Comparison of ENCODE assay signal across 8 mouse cellular contexts in the genomic region with DNA sequence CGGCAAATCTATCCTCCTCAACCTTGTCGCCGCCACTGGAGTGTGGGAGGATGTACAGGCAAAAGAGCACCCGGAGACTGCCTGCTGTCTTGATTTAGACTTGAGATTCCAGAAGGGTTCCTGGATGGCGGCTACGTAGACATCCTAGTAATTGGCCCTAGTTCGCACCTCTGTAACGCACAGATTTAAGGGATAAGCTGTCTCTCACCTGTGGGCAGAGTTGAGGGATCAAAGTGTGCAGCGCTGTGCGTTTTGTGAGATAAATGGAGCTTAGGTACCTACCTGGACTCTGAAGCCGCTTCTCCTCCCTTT. TPM values are rescaled to one million over a fixed set of nuclear protein-coding genes. Genes with fewer than 3 reads are reported as not detected.
DNase-seq lines count a peak whose midpoint lies in the region; ATAC-seq and TF ChIP-seq lines count a peak whose summit lies in the region.

No protein-coding gene starts in this region.

- no peak for ATAC-seq in limb, embryonic 14.5 days (ENCODE audit: low FRiP score, low read depth)
- no peak for ATAC-seq in stomach, embryonic 15.5 days (ENCODE audit: insufficient read depth, low FRiP score, low read depth)

- no peaks in the 10 kb centered on the region for H3K36me3 ChIP-seq in testis, adult 2 months (ENCODE audit: control insufficient read depth, insufficient read depth, low read length)
- no peaks in the 10 kb centered on the region for H3K36me3 ChIP-seq in limb, embryonic 14.5 days (ENCODE audit: control insufficient read depth, insufficient read depth, low read length)
- H3K36me3 ChIP-seq in stomach, embryonic 15.5 days: no peaks in the 10 kb centered on the region

- TF ChIP-seq CTCF in gastrocnemius, adult 2 months (IDR thresholded peaks at IDR 0.05): no peak
- no peak for TF ChIP-seq CTCF in testis, adult 2 months (IDR thresholded peaks at IDR 0.05; ENCODE audit: control insufficient read depth, insufficient read depth, insufficient replicate concordance, low read depth, low read length)

- 2% methylated on average over 11 of the region's 11 CpGs for WGBS in limb, embryonic 14.5 days
- 7% methylated on average over 11 of the region's 11 CpGs for WGBS in stomach, embryonic 15.5 days

- peak overlapping the region; percentile 75; the same call in 1 of the 2 replicates for H3K27ac ChIP-seq in gastrocnemius, adult 2 months
- no peak overlapping the region for H3K27ac ChIP-seq in testis, adult 2 months (ENCODE audit: control insufficient read depth, insufficient read depth, low read depth, low read length)
- H3K27ac ChIP-seq in limb, embryonic 14.5 days (replicated peaks; ENCODE audit: low read depth, low read length): no peak overlapping the region
- peak overlapping the region; percentile 74; the same call in 1 of the 2 replicates for H3K27ac ChIP-seq in stomach, embryonic 15.5 days

- DNase-seq in gastrocnemius, adult 2 months: no peak
- DNase-seq in gastrocnemius, postnatal 14 days: no peak
- DNase-seq in testis, postnatal 14 days (ENCODE audit: low spot score): no peak
- no peak for DNase-seq in limb, embryonic 14.5 days (ENCODE audit: low spot score)
- no peak for DNase-seq in frontal cortex, postnatal 36 days (ENCODE audit: low spot score in 2 of 2)
- DNase-seq in ovary, postnatal 14 days (ENCODE audit: low spot score): no peak

- peak overlapping the region; percentile 67 for H3K9ac ChIP-seq in limb, embryonic 14.5 days (ENCODE audit: low read depth, low read length, severe bottlenecking)
- H3K9ac ChIP-seq in stomach, embryonic 15.5 days: 0 out of 2 replicates have a peak overlapping the region, but pooled peaks have one; percentile 77

- peak overlapping the region; percentile 82 for H3K4me3 ChIP-seq in gastrocnemius, adult 2 months
- peak overlapping the region; percentile 86 for H3K4me3 ChIP-seq in testis, adult 2 months (ENCODE audit: control insufficient read depth, low read depth, low read length)
- H3K4me3 ChIP-seq in limb, embryonic 14.5 days (replicated peaks; ENCODE audit: low read length): peak overlapping the region; percentile 60
- peak overlapping the region; percentile 57 for H3K4me3 ChIP-seq in stomach, embryonic 15.5 days (replicated peaks)

- TF ChIP-seq POLR2A in testis, adult 2 months (IDR thresholded peaks at IDR 0.05; ENCODE audit: control insufficient read depth, low read depth, low read length): no peak; the same call in 1 of the 2 replicates
- no peak for TF ChIP-seq POLR2A in limb, embryonic 14.5 days (IDR thresholded peaks at IDR 0.05; ENCODE audit: borderline replicate concordance, extremely low read depth, insufficient read depth, insufficient read length)

- H3K4me1 ChIP-seq in testis, adult 2 months (ENCODE audit: control insufficient read depth, insufficient read depth, low read length): peaks cover 21% of the 10 kb centered on the region
- no peaks in the 10 kb centered on the region; the same call in none of the 2 replicates for H3K4me1 ChIP-seq in limb, embryonic 14.5 days (ENCODE audit: control insufficient read depth, insufficient read depth, low read length)
- H3K4me1 ChIP-seq in stomach, embryonic 15.5 days: peaks cover 27% of the 10 kb centered on the region

- no peaks in the 10 kb centered on the region for H3K27me3 ChIP-seq in testis, adult 2 months (ENCODE audit: control insufficient read depth, insufficient read depth, low read length)
- peaks cover 61% of the 10 kb centered on the region for H3K27me3 ChIP-seq in limb, embryonic 14.5 days (ENCODE audit: control insufficient read depth, insufficient read depth, low read length)
- H3K27me3 ChIP-seq in stomach, embryonic 15.5 days (replicated peaks): peaks cover 51% of the 10 kb centered on the region

- intact Hi-C loops in gastrocnemius, adult 2 months (cut with DNase I): loop anchor here (5.0 kb wide), 1 partner anchor 44 kb away; a partner anchor contains a TSS
- intact Hi-C loops in gastrocnemius, postnatal 14 days (cut with DNase I; ENCODE audit: low total_unique reads): loop anchor here (2.0 kb wide), 1 partner anchor 36 kb away; no protein-coding TSS in a partner anchor

- no peaks in the 10 kb centered on the region for H3K9me3 ChIP-seq in limb, embryonic 14.5 days (ENCODE audit: control insufficient read depth, low read length)
- H3K9me3 ChIP-seq in stomach, embryonic 15.5 days: no peaks in the 10 kb centered on the region

- H3K4me2 ChIP-seq in limb, embryonic 14.5 days (replicated peaks; ENCODE audit: low read depth, low read length, severe bottlenecking): peak overlapping the region; percentile 99
- peak overlapping the region; percentile 100 for H3K4me2 ChIP-seq in stomach, embryonic 15.5 days

RNA-seq across cellular contexts. Expression of a gene that starts 1.3 kb away (rescaled TPM):
- total RNA-seq in gastrocnemius, adult 2 months (2021): under 1 TPM; 0.66 to 0.89 TPM
- total RNA-seq in gastrocnemius, postnatal 14 days (2021): 1 to 10 TPM; 1.5 to 1.9 TPM
- polyA plus RNA-seq in testis, adult 2 months (2012; rRNA removed): 21.7 and 27.0 TPM in 2 replicates
- polyA plus RNA-seq in limb, embryonic 14.5 days (2012; rRNA removed): 12.1 and 15.0 TPM in 2 replicates
- polyA plus RNA-seq in limb, embryonic 14.5 days (2014; fragmentation: Nextera tagmentation; extraction: Ambion mirVana): 10.8 and 11.8 TPM in 2 replicates
- polyA plus RNA-seq in stomach, embryonic 15.5 days (2015; fragmentation: Nextera tagmentation; extraction: Ambion mirVana): 29.4 and 31.4 TPM in 2 replicates

RNA-seq across cellular contexts. Expression of a gene that starts 14.1 kb away (rescaled TPM):
- 1 to 10 TPM; 4.1 to 5.4 TPM for total RNA-seq in gastrocnemius, adult 2 months (2021)
- 1 to 10 TPM; 3.7 to 7.6 TPM for total RNA-seq in gastrocnemius, postnatal 14 days (2021)
- polyA plus RNA-seq in testis, adult 2 months (2012; rRNA removed): 11.5 and 11.9 TPM in 2 replicates
- polyA plus RNA-seq in limb, embryonic 14.5 days (2012; rRNA removed): 2.9 and 3.7 TPM in 2 replicates
- 0.81 and 1.2 TPM in 2 replicates for polyA plus RNA-seq in limb, embryonic 14.5 days (2014; fragmentation: Nextera tagmentation; extraction: Ambion mirVana)
- polyA plus RNA-seq in stomach, embryonic 15.5 days (2015; fragmentation: Nextera tagmentation; extraction: Ambion mirVana): 1.1 and 1.3 TPM in 2 replicates

RNA-seq across cellular contexts. Expression of a gene that starts 23.5 kb away (rescaled TPM):
- total RNA-seq in gastrocnemius, adult 2 months (2021): 1 to 10 TPM; 8.5 to 8.8 TPM
- total RNA-seq in gastrocnemius, postnatal 14 days (2021): 10 to 100 TPM; 13.9 to 14.4 TPM
- polyA plus RNA-seq in testis, adult 2 months (2012; rRNA removed): 18.6 and 19.8 TPM in 2 replicates
- 228 and 246 TPM in 2 replicates for polyA plus RNA-seq in limb, embryonic 14.5 days (2012; rRNA removed)
- 86.8 and 113 TPM in 2 replicates for polyA plus RNA-seq in limb, embryonic 14.5 days (2014; fragmentation: Nextera tagmentation; extraction: Ambion mirVana)
- polyA plus RNA-seq in stomach, embryonic 15.5 days (2015; fragmentation: Nextera tagmentation; extraction: Ambion mirVana): 65.9 and 69.9 TPM in 2 replicates

RNA-seq across cellular contexts. Expression of a gene that starts 29.2 kb away (rescaled TPM):
- 10 to 100 TPM; 20.8 to 25.6 TPM for total RNA-seq in gastrocnemius, adult 2 months (2021)
- total RNA-seq in gastrocnemius, postnatal 14 days (2021): 10 to 100 TPM; 22.2 to 24.8 TPM
- polyA plus RNA-seq in testis, adult 2 months (2012; rRNA removed): 126 and 129 TPM in 2 replicates
- polyA plus RNA-seq in limb, embryonic 14.5 days (2012; rRNA removed): 565 and 712 TPM in 2 replicates
- 157 and 184 TPM in 2 replicates for polyA plus RNA-seq in limb, embryonic 14.5 days (2014; fragmentation: Nextera tagmentation; extraction: Ambion mirVana)
- polyA plus RNA-seq in stomach, embryonic 15.5 days (2015; fragmentation: Nextera tagmentation; extraction: Ambion mirVana): 90.4 and 106 TPM in 2 replicates

RNA-seq across cellular contexts. Expression of a gene that starts 45.0 kb away (rescaled TPM):
- total RNA-seq in gastrocnemius, adult 2 months (2021): 1 to 10 TPM; 7.6 to 7.9 TPM
- 1 to 10 TPM; 6.3 to 7.6 TPM for total RNA-seq in gastrocnemius, postnatal 14 days (2021)
- polyA plus RNA-seq in testis, adult 2 months (2012; rRNA removed): 14.0 and 16.2 TPM in 2 replicates
- 33.1 and 37.5 TPM in 2 replicates for polyA plus RNA-seq in limb, embryonic 14.5 days (2012; rRNA removed)
- 22.0 and 23.3 TPM in 2 replicates for polyA plus RNA-seq in limb, embryonic 14.5 days (2014; fragmentation: Nextera tagmentation; extraction: Ambion mirVana)
- 29.9 and 32.3 TPM in 2 replicates for polyA plus RNA-seq in stomach, embryonic 15.5 days (2015; fragmentation: Nextera tagmentation; extraction: Ambion mirVana)

Comparison
In these comparisons a context has a peak if more than half of its experiments do, and no peak if none do; other contexts are left out.
1. H3K27ac ChIP-seq: peak in gastrocnemius, adult 2 months (single experiment) and stomach, embryonic 15.5 days (single experiment); none in testis, adult 2 months (single experiment) and limb, embryonic 14.5 days (single experiment).
2. Peak in every context shown above with its lines, with median percentiles within 50 percentile points of each other: H3K4me3 ChIP-seq.